Mouse (Mus musculus) adrenal gland (tissue): ENCODE measurements at regions not wholly inside any gene's neighbourhood (a gene's known extent, or its start where the extent isn't known, plus 50 kb on each side); places are given as distances from the start of the nearest gene placed in this dataset.

Experiments
- intact Hi-C: fragments of 180-260 bp; cut with DNase I; formaldehyde crosslinking; loops from one replicate; pipeline ENCODE4 v1.15.1; 2025

- intact Hi-C loops: loop anchor here (5.0 kb wide), 1 partner anchor 57 kb away; no protein-coding TSS in a partner anchor
Measured at GRCm38 (mm10) chr3:133599731-133600130, 54.8 kb upstream of the Tet2 start.

DNA sequence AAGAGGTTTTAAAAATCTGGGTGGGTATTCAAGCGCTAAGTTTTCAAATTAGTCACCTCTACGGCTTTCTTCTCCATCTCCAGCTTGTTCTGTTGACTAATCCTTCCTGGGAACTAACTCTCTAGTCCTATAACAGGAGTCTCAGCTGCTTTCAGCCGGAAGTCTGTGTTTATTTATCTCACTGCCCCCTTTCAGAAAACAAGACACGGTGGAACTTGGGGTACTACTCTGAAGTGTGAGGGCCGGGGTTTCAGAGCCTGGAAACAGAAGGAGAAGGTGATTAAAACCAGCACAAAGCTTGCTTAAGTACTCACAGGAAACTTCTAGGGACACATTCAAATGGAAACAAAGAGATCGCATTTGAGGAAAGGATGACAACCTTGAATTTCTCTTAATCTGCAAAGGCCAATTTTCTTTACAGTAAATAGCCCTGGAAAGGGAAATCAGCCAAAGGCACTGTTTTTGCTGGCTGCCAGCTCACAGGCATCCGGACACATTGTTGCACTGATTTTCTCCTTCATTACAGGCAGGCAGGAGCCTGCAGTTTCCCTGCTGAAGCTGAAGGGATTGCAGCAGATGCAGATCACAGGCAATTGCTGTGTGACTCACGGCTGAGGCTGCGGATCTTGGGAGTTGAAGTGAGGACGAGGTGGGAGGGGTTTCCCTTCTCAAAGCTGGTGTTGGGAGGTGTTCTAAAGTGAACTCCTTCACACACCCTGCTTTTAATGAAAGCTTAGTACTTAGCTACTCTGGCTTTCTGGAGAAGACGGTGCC lies 55.7 kb upstream of the Tet2 start:
- intact Hi-C loops: loop anchor here (5.0 kb wide), 1 partner anchor 58 kb away; no protein-coding TSS in a partner anchor

GRCm38 (mm10) chr3:133605460-133605859 lies 60.5 kb upstream of the Tet2 start:
- intact Hi-C loops: no loop called here

DNA sequence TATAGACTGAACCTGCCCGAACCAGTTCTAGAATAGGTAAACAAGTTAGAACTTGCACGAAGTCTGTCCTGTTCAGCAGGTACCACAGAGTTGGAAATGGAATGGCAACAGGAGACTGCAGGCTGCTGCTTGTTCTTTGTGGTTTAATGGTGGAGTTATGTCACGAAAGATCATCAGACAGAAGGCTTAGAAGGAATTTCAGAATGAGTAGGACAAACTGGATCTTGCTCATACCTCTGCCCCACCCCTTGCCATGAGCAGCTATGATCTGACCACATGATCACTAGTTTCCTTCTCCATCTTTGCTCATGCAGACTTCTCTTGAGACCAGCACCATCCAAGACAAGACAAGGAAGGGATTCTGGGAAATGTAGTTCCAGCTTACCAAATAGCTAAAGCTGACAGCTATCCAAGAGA lies 63.9 kb upstream of the Tet2 start:
- intact Hi-C loops: no loop called here

- intact Hi-C loops: no loop called here
Measured at GRCm38 (mm10) chr3:133613836-133614711, 69.1 kb upstream of the Tet2 start.

DNA sequence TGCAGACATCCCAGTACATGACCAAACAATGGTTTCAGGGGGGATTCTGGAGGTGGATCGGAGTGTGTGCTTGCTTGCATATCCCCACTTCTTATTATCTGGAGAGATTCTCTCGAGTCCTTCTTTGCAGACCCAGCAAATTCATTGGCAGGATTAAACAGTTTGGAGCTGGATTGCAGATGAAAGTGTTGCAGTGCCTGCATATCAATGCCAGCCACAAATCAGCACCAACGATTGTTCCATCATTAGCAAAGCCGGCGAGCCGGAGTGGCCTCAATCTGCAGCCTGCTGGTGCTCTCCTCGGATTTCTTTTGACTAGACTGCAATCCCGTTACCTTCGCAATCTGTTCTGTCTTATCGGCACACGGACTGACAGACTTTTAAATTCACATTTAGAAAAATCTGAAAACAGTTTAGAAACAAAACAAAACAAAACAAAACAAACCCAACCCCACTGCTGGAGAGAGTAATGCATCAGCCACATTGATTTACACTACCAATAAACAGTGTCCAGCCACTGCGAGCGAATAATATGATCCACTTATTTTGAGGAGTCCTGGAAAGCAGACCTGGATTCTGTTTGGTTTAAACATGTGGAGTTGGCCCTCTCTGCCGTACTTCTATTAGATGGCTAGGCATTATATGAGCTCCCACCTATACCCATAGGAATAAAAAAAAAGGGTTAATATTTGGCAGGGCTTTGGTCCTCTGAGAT lies 69.9 kb upstream of the Tet2 start:
- intact Hi-C loops: no loop called here

DNA sequence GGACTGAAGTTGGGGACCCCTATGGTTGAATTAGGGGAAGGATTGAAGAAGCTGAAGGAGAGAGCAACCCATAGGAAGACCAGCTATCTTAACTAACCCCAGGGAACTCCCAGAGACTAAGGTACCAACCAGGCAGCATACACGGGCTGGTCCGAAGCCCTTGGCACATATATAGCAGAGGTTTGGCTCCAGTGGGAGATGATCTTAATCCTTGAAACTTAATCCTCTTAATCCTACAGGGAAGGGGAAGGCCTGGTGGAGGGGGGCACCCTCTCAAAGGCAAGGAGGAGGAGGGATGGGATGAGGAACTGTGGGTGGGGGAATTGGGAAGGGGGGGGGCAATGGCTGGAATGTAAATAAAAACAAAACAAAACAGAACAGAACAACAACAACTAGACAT lies 72.1 kb upstream of the Tet2 start:
- intact Hi-C loops: no loop called here

DNA sequence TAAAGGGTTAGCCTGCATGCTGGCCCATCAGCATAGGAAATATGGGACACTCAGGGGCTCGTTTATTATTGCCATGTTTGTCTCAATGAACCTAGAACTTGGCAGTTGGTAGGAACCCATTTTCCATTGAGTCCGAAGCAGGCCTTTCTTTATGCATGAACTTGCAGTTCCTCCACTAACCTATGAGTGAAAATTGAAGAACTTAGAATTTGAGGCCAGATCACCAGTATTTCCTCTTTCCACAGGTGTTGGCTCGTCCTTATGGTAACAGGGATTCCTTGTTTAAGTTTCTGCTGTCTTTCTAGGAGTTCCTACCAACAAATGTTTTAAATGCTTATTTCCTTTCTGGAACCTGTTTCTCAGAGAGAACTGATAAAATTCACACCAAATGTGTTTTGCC lies 73.6 kb upstream of the Tet2 start:
- intact Hi-C loops: no loop called here

GRCm38 (mm10) chr3:133623201-133623744 lies 78.3 kb upstream of the Tet2 start:
- intact Hi-C loops: no loop called here

- intact Hi-C loops: no loop called here
Measured at GRCm38 (mm10) chr3:133624079-133624875, 79.3 kb upstream of the Tet2 start.

DNA sequence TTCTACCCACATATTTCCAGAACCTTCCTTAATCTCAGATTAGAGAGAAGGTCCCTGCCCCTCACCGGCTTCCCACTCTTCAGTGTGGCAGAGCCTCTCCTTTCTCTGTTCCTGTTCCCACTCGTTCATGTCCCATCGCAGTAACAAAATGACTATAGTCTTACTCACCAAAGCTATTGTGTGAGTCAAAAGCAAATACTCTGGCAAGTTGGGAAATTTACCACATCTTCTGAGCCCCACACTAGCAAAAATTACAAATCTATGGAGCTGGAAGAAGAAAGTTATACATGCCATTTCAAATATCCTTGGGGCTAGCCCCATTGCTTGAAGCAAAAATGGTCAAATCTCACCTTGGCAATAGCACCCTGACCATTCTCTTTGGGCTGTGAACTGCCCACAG lies 80.1 kb upstream of the Tet2 start:
- intact Hi-C loops: no loop called here

DNA sequence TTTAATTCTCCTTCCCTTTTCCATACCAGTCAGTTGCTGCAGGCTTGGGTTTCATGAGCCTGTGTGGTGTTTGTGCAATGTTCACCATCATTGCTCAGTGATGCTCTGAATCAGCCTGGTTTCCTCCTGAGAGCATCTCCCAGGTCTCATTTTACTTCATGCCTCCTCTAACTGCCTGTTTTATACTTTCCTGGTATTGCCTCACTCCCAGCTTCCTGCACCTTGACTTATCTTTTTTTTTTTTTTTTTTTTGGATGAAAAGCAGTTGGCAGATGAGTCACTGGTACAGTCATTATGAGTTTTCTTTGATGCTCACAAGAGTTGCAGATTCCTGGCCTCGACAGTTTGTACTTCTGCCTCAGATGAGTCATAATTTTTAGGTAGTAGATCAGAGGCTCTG lies 81.5 kb upstream of the Tet2 start:
- intact Hi-C loops: no loop called here

DNA sequence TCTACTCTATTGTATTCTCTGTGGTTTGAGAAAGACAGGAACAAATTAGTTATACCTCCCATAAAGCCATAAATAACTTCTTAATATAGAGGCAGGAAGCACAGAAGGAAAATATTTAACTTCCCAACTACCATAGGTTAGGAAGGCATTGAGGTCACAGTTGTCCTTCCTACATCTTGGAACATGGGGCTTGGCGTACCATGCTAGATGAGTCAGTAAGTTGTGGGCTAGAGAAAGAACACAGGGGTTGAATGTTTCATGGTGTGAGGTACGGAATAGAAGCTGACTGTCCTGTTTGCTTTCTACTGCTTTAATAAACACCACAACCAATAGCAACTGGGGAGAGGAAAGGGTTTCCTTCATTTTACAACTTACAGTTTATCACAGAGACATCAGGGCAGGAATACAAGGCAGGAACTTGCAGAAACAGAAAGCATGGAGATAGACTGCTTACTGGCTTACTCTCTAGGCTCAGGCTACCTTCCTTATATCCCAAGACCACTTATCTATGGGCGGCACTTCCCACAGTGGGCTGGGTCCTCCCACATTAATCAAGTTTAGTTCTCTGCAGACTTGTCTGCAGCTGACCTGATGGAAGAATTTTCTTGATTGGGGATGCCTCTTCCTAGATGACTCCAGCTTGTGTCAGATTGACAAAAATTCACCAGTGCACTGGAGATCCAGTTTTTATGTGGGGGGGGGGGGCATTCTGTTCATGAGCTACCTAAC lies 82.3 kb upstream of the Tet2 start:
- intact Hi-C loops: no loop called here

DNA sequence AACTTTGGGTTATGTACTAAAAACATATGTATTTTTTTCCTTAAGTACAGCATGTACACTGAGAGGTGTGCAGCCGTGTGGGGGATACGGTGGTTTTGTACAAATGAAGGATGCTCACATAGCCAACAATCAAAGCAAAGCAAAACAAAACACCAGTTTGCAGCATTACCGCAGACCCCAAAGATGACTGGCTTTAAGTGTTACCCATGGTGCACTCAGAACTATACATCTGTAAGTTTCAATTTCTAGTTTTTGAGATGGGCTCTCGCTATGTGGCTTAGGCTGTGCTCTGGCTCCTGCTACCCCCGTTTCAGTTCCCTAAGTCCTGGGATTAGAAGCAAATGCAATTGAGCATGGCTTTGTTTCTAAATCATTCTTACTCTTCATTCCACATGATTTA lies 89.4 kb upstream of the Tet2 start:
- intact Hi-C loops: no loop called here

- intact Hi-C loops: no loop called here
Measured at GRCm38 (mm10) chr3:133645604-133646003, 100.7 kb upstream of the Tet2 start.

- intact Hi-C loops: no loop called here
Measured at GRCm38 (mm10) chr3:133646449-133647059, 101.6 kb upstream of the Tet2 start.

GRCm38 (mm10) chr3:133650025-133650424 lies 105.1 kb upstream of the Tet2 start:
- intact Hi-C loops: no loop called here

GRCm38 (mm10) chr3:133651996-133652395 lies 107.1 kb upstream of the Tet2 start:
- intact Hi-C loops: no loop called here

DNA sequence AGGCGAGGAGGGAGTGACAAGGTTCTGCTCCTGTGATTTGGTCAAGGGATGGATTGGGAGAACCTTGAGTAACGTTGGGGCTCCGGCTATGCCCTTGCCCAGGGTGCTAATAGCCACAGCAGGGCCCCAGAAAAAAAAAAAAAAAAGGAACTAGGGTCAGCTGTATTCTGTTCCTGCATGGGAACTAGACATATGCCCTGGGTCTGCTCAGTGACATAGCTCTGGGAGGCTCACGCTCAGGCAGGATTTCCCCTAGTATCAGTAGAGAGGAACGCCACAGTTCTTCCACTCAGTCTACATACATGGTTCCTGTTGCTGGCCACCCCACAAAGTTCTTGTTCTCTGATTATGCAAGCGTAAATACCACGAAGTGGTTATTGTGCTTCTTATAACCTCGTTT lies 114.8 kb upstream of the Tet2 start:
- intact Hi-C loops: no loop called here

GRCm38 (mm10) chr3:133661303-133661702 lies 116.4 kb upstream of the Tet2 start:
- intact Hi-C loops: no loop called here
